Mouse (Mus musculus) embryonic fibroblast, embryonic 13.5 days (primary cell): ENCODE results near the gene Fam49a.

ENCODE experiments used
- CTCF ChIP-seq: IDR thresholded peaks from 2 replicates; pipeline ENCODE4 v1.5.1; 2011; ENCODE audit warnings: mild to moderate bottlenecking, control low read depth, low read length, moderate library complexity, borderline replicate concordance; ENCODE audit not compliant: insufficient read depth
- POLR2A ChIP-seq: IDR thresholded peaks from 2 replicates; pipeline ENCODE4 v1.6.1; 2011; ENCODE audit warnings: low read depth, mild to moderate bottlenecking, control low read depth, low read length, moderate library complexity

- TF ChIP-seq CTCF = no peak
- TF ChIP-seq POLR2A = no peak
These were observed 39.2 kb upstream of the Fam49a start for GRCm38 (mm10) chr12:12222585-12223290.
